Comparison of ENCODE assay signal across 11 mouse cellular contexts in the genomic region with DNA sequence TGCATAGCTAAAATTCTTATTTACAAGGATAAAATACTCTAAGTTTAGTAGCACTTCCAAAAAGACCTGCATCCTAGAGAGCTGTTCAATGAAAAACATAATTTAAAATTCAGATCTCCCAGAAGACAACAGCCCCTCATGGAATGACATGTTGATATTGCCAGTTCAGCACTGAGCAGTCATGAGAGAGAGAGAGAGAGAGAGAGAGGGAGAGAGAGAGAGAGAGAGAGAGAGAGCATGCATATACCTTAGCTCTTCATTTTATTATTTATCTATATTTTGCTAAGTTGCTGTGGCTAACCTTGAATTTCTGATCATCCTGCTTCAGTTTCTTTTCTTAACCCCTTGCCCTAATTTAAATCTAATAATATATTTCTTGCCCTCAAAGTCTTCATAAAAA.
"Had no signal": no experiment of that assay in that cellular context is flagged by ENCODE, and none has a peak within 500 bp of the region (broad histone marks: within the 10 kb centered on the region; RNA-seq: fewer than 3 reads in every experiment).

No protein-coding gene starts in this region.

- H3K27me3 ChIP-seq: intestine, embryonic 15.5 days; kidney, embryonic 15.5 days; lung, embryonic 15.5 days; megakaryocyte, embryonic 14.5 days had no signal

- H3K4me3 ChIP-seq: intestine, embryonic 15.5 days; kidney, embryonic 15.5 days; left cerebral cortex, adult 2 months; lung, embryonic 15.5 days; megakaryocyte, embryonic 14.5 days had no signal

- DNase-seq: layer of hippocampus, postnatal 36 days; lung, adult 18-20 months; lung, postnatal 10 days; thymus, adult 18-20 months; thymus, postnatal 36 days had no signal

- H3K4me2 ChIP-seq: intestine, embryonic 15.5 days; kidney, embryonic 15.5 days; lung, embryonic 15.5 days; midbrain, embryonic 11.5 days had no signal

- H3K9ac ChIP-seq: intestine, embryonic 15.5 days; kidney, embryonic 15.5 days; lung, embryonic 15.5 days had no signal

- H3K27ac ChIP-seq: left cerebral cortex, adult 2 months had no signal

- H3K9me3 ChIP-seq: intestine, embryonic 15.5 days; kidney, embryonic 15.5 days; lung, embryonic 15.5 days; megakaryocyte, embryonic 14.5 days had no signal
